Mouse (Mus musculus) neutrophil, adult 59 days (primary cell): ENCODE data around the gene Slc36a1. TPM values are rescaled to one million over a fixed set of nuclear protein-coding genes. Genes with fewer than 3 reads are reported as not detected.

Source experiments
- total RNA-seq, 2 experiments: library from RNA; stranded (reverse); gene quantifications; 1 replicate in 1 of 2; 2 replicates in 1 of 2; pipeline ENCODE4 v1.2.4; 2023

The Slc36a1 gene
- total RNA-seq = 10 to 100 TPM; 32.1 to 35.4 TPM

GRCm38 (mm10) chr11:55204159-55204596 lies at the start of gene Slc36a1:
Gene Slc36a1 (plus strand): TSS chr11:55204350.

DNA sequence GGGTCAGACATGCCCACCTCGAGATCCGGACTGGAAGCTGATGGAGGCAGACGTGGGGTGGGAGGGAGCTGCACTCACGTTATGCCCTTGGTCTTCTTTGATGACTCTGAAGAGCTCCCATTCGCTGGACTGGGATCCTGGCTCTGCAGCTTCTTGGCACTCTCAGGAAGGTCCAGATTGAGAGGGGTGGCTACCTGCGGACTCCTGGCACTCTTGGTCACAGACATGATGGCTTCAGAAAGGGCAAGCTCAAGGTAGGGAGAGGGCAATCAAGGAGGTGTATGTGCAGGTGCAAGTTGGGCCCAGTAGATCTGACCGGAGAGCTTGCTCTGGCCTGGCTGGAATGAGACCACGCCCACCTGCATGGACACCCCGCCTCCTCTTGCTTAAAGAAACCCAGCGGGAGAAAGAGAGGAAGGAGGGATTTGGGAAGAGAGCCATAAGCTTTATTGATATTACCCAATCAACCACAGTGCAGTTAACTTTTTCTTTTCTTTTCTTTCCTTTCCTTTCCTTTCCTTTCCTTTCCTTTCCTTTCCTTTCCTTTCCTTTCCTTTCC lies 19.3 kb upstream of the Slc36a1 start, which contains the start of gene Slc36a2:
Gene Slc36a2 (minus strand): TSS at position 345 of the 559 bp plus-strand sequence.

Other genes starting within 250 kb of the Slc36a1 start
- gene Tnip1, start 241.4 kb upstream of the Slc36a1 start, total RNA-seq = 10 to 100 TPM; 70.8 to 72.4 TPM
- 100 to 1,000 TPM; 104 to 111 TPM for gene Anxa6, start 170.9 kb upstream of the Slc36a1 start, total RNA-seq
- 1 to 10 TPM; 6.8 to 9.9 TPM for gene Ccdc69, start 126.2 kb upstream of the Slc36a1 start, total RNA-seq
- gene Gm2a, start 106.2 kb upstream of the Slc36a1 start, total RNA-seq = 100 to 1,000 TPM in 1 of 2 experiments, 10 to 100 TPM in 1; 99.4 to 129 TPM
- gene Slc36a3, start 52.6 kb upstream of the Slc36a1 start, total RNA-seq = under 1 TPM in 1 of 2 experiments, not detected in 1; 0.33 TPM
- gene Slc36a2, start 19.3 kb upstream of the Slc36a1 start, total RNA-seq = 1 to 10 TPM; 2.3 to 4.0 TPM
- gene Fat2, start 132.2 kb downstream of the Slc36a1 start, total RNA-seq = under 1 TPM; 0.33 to 0.51 TPM
- 10 to 100 TPM; 13.6 to 24.4 TPM for gene Sparc, start 218.8 kb downstream of the Slc36a1 start, total RNA-seq